Mouse (Mus musculus) heart, embryonic 11.5 days (tissue): Measurements from ENCODE around the gene Cyld. TPM values are rescaled to one million over a fixed set of nuclear protein-coding genes. Genes with fewer than 3 reads are reported as not detected.

Experiments used
- polyA plus RNA-seq: library from polyadenylated mRNA; unstranded; fragments of >200 nt; fragmentation: Nextera tagmentation; extraction: Ambion mirVana; gene quantifications from 2 replicates; pipeline ENCODE4 v1.2.1, GENCODE M21; 2014

Cyld gene
- polyA plus RNA-seq, 1 experiment from 2014 or later = 11.5 TPM

Other genes with a start within 250 kb of the Cyld start
- gene Nkd1, start 175.7 kb upstream of the Cyld start, polyA plus RNA-seq = 17.3 and 18.3 TPM in 2 replicates
- 0.39 and 0.63 TPM in 2 replicates for gene Snx20, start 60.9 kb upstream of the Cyld start, polyA plus RNA-seq
- gene Nod2, start 49.7 kb upstream of the Cyld start, polyA plus RNA-seq = 0.04 TPM in 1 of 2 replicates, not detected in the other